Mouse (Mus musculus) retina, adult 2 months (tissue): ENCODE results near the gene Zfp865.
"Not testable (repeated sequence)": the region's sequence is repeated elsewhere in the genome, so short reads cannot be mapped to it uniquely, and the experiment has no call there.

ENCODE experiments used
- DNase-seq: peaks from one replicate; pipeline ENCODE4 v3.0.0-alpha.2; 2012; ENCODE audit warnings: low read depth, low spot score

The Zfp865 gene

GRCm38 (mm10) chr7:5051193-5052192, 31.3 kb downstream of the Zfp865 start, which contains the start of gene Zfp580:
Zfp580 (plus strand) TSS chr7:5051538.
- peak; percentile 56 for DNase-seq

GRCm38 (mm10) chr7:5052438-5052837, 32.3 kb downstream of the Zfp865 start:
- no peak for DNase-seq

GRCm38 (mm10) chr7:5052931-5053343, 32.8 kb downstream of the Zfp865 start:
- DNase-seq = no peak

- DNase-seq = no peak
Observed at GRCm38 (mm10) chr7:5053456-5054179, 33.4 kb downstream of the Zfp865 start.

- no peak for DNase-seq
Observed at GRCm38 (mm10) chr7:5056651-5057263, 36.6 kb downstream of the Zfp865 start.

- no peak for DNase-seq
Observed at GRCm38 (mm10) chr7:5057381-5057780, 37.2 kb downstream of the Zfp865 start.

- no peak for DNase-seq
Observed at GRCm38 (mm10) chr7:5057804-5058203, 37.6 kb downstream of the Zfp865 start.

- DNase-seq = no peak
Observed at GRCm38 (mm10) chr7:5058631-5059030, 38.5 kb downstream of the Zfp865 start.

- no peak for DNase-seq
Observed at GRCm38 (mm10) chr7:5059421-5059820, 39.2 kb downstream of the Zfp865 start.

GRCm38 (mm10) chr7:5060239-5060731, 40.1 kb downstream of the Zfp865 start:
- DNase-seq = peak; percentile 67

GRCm38 (mm10) chr7:5060944-5061773, 41.0 kb downstream of the Zfp865 start:
- peak; percentile 97 for DNase-seq

- peak; percentile 84 for DNase-seq
Observed at GRCm38 (mm10) chr7:5061774-5062359, 41.7 kb downstream of the Zfp865 start, which contains the start of gene U2af2. U2af2 (plus strand) TSS chr7:5062143.

GRCm38 (mm10) chr7:5062360-5063001, 42.3 kb downstream of the Zfp865 start:
- DNase-seq = peak; percentile 64

- DNase-seq = no peak
Observed at GRCm38 (mm10) chr7:5064886-5065285, 44.7 kb downstream of the Zfp865 start.

GRCm38 (mm10) chr7:5073586-5073985, 53.4 kb downstream of the Zfp865 start:
- no peak for DNase-seq

- no peak for DNase-seq
Observed at GRCm38 (mm10) chr7:5074984-5075383, 54.8 kb downstream of the Zfp865 start.

- DNase-seq = no peak
Observed at GRCm38 (mm10) chr7:5076931-5077330, 56.8 kb downstream of the Zfp865 start.

GRCm38 (mm10) chr7:5079365-5080009, 59.3 kb downstream of the Zfp865 start:
- not testable (repeated sequence) for DNase-seq

GRCm38 (mm10) chr7:5080010-5080751, 60.0 kb downstream of the Zfp865 start, which contains the start of gene Epn1:
Epn1 (plus strand) TSS chr7:5080235.
- DNase-seq = peak; percentile 93
